Mouse (Mus musculus) bone marrow macrophage, adult 2 months (primary cell): ENCODE data around the gene Hmgcs1.

Experiments used
- CTCF ChIP-seq: IDR thresholded peaks from 2 replicates; pipeline ENCODE4 v1.5.1; 2012; ENCODE audit warnings: low read depth, mild to moderate bottlenecking, low read length, moderate library complexity
- POLR2A ChIP-seq: IDR thresholded peaks from 2 replicates; pipeline ENCODE4 v1.6.1; 2012; ENCODE audit warnings: mild to moderate bottlenecking, low read depth, low read length, borderline replicate concordance

DNA sequence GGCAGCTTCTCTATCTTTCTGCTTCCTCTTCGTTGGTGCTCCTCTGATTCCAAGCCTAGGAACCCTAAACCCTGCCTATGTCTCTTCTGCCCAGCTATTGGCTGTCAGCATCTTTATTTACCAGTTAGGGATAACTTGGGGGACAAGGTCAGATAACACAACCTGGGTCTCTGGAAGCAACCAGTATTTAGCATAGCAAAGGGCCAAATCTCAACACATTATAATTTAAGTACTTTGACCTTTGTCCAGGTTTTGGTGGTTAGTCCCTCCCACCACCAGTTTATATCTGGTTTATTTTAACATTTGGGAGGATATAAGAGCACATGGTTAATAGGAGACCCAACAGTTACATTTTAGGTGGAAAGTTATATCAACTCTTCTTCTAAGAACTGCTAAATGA lies 6.3 kb downstream of the Hmgcs1 start:
- no peak for TF ChIP-seq POLR2A
- TF ChIP-seq CTCF = no peak
